Mouse (Mus musculus) thymus, postnatal 4 days (tissue): Measurements from ENCODE around the gene Sh3rf1.

Experiments used
- DNase-seq: peaks from one replicate; pipeline ENCODE4 v3.0.0; 2021

The Sh3rf1 gene

DNA sequence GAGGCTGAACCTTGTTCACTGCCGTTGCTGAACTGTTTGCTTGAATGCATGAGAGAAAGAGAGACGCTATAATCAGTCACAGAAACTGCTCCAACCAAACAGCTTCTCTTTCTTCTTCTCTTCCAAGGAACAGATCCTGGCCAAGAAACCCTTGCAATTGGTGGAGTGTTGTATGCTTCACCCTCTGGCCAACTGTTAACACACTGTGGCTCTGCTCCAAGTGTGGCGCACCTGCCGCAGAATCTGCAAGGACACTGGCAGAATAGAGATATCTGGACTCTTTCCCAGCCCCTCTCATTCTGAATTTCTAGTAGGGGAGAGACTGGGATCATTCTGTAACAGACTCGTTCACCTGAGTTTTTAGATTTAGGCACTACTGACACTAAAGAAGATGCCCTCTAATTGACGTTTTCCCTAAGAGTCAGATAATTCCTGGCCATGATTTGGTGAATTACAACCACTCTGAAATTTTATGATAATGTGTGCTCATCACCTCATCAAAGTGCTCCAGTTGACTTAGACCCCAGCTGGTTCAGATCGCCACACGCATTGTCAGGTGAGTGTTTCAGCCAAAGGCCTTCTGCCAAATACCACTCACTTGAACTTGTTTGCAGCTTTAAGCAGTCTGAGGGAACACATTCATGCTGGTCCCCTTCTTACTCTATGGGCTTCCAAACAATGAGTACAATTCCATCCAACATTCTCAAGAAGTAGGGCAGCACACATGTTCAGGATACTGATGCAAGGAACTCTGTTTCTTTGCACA lies 204.4 kb downstream of the Sh3rf1 start:
- DNase-seq = no peak

DNA sequence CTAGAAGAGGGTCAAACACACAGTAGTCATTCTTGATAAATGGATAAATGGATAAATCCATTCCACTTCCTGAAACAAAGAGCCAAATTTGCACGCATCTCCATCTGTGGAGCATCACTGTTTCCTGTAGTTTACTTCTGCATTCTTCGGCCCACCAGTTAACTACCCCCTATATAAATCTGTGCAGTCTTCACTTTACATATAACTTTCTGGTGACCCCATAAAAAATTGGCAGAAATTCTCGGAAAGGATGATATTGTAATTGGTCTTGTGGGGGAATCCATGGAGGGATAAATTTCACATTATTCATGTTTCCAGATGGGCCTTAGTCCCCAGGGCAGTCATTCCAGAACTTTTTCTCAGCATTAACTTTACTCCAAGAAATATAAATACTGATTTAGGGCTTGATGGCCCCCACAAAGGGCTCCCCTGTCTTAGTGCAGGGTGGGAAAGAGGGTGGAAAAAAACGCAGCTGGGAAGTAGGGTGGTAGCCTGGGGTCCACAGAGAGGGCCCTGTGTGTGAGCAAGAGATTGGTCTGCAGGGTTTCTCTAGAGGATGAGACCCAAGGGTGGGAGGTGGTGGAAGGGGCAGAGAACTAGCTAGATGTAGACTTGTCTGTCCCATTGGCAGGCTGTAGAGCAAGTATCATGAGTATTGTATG lies 205.3 kb downstream of the Sh3rf1 start:
- no peak for DNase-seq

DNA sequence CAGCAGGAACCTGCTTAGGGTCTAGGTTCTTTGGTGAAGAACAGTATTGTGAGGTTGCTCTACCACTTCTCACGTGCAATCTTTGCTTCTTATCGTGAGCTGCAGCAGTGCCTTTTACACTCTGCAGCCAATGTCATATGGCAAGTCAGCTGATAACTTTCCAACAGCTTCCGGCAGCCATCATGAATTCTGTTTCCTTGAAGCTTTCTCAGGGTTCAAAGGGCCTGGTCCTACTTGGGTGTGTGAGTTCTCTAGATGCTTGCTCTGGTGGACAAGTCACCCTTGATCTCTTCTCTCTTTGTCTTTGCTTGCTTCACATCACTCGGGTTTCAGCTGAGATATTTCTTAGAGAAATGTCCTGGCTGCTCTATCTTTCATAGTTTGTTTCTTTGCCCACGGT lies 211.8 kb downstream of the Sh3rf1 start:
- no peak for DNase-seq

DNA sequence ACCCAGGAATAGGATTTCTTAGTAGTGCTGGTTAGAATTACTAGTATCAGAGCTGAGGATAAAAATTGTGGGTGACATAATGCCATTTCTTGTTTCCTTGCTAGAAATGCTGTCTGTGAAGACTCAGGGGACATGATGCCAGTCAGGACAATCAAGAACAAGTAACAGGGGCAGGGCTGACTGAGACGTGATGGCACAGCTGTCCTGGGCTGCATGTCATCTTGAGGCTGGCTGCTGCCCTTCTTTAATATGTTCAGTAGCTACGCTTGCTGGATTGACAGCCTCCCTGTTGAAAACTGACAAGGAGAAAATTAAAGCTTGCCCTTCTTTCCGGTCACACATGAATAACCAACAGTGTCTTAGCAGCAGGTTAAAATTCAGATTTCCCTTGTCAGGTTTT lies 212.5 kb downstream of the Sh3rf1 start:
- no peak for DNase-seq

DNA sequence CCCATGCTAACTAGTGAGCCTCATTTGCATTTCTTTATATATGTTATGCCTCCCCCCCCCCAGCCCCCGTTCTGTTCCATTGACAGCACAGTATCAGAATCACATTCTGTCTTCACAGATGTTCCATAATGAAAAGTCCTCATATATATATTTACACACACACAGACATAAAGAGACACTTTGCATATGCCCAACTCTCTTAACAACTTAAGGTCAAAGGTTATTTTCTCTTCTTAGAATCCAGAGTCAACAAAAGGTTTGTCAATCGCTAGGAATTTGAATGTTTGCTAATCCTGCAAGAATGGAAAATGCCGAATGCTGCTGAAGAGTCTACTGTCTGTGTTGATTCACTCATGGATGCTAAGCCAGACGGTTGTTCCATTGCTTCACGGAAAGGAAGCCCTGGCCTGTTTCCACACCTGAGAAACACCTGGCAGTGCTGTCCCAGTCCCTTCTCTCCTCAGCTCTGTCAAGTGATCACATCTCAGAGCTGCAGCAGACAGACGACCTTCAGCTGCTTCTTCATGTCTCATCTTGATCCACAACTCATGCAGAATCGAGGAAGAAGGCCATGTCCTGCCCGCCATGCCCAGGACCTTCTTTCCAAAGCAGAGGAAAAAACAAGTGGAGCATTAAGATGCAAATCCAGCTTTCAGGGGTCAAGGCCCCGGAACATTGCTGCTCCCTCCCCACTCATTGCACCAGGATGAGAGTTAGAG lies 213.1 kb downstream of the Sh3rf1 start:
- no peak for DNase-seq

DNA sequence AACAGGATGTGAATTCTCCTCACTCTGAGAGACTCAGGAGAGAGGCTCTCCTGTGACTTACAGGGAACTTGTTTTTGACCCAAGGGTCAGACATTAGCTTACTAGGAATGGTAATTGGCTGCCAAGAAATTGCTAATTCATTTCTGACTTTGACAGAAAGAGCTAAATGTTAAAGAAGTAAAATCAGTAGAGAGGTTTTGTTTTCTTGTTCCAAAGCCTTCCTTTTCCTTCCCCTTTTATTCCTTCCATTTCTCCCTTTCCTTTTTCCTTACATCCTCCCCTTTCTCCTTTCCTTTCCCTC lies 213.6 kb downstream of the Sh3rf1 start:
- no peak for DNase-seq

DNA sequence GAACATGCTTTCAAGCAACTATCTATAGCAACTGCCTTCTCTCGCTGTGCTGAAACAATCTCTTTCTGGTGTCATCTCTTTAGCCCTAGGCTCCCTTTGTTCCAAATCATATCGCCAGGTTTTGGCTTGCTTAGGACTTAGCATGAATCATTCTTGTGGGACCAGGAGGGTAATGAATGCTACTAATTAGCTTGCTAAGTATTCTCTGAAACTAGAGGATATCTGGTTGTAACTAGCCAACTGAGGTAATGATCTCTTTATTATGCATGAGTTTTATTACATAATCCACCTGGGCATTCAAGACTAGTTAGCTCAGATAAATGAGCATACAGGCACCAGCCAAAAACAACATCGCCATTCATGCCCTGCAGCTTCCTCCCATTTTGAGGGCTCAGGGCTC lies 219.3 kb downstream of the Sh3rf1 start:
- no peak for DNase-seq

DNA sequence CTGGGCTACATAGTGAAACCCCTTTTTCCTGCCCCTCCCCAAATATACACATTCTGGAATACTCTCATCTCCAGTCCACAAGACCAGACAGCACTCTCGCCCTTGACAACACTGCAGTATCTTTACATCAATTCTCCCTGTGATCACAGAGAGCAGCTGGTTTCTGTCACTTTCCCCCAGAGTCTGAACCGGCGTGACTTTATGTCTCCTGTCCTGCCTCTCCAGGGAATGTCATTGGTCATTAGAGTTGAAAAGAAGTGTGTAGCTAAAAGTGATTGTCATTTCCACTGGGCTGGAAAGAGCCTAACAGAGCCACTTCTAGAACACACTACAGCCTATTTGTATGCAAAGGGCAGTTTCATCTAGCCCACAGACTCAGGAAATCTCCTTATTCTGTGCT lies 220.7 kb downstream of the Sh3rf1 start:
- no peak for DNase-seq
